Mouse (Mus musculus): Measurements from ENCODE around the gene Nrap. TPM values are rescaled to one million over a fixed set of nuclear protein-coding genes. Genes with fewer than 3 reads are reported as not detected.

The Nrap gene
- polyA plus RNA-seq, 1 experiment, result 1.7 TPM

GRCm38 (mm10) chr19:56292335-56292734 is 97.5 kb downstream of the Nrap start:
- H3K27me3 ChIP-seq (ENCODE audit: control insufficient read depth, insufficient read depth, low read length), result no peaks in the 10 kb centered on the region
- no peaks in the 10 kb centered on the region for H3K36me3 ChIP-seq (ENCODE audit: control insufficient read depth, insufficient read depth, low read length)
- H3K4me1 ChIP-seq (ENCODE audit: control insufficient read depth, insufficient read depth, insufficient read length, low read length), result 0 out of 2 replicates have a peak, but pooled peaks cover 2% of the 10 kb centered on the region
- TF ChIP-seq CTCF (IDR thresholded peaks at IDR 0.05; ENCODE audit: extremely low read depth, insufficient read length, insufficient replicate concordance, low read depth, low read length), result peak; percentile 10; the same call in 1 of the 2 replicates
- no peak for TF ChIP-seq POLR2A (IDR thresholded peaks at IDR 0.05; ENCODE audit: low read depth, low read length)
- WGBS, result 73% methylated on average over 9 of the region's 9 CpGs
- no peak overlapping the region for H3K27ac ChIP-seq (ENCODE audit: insufficient read depth, low read depth, low read length)
- H3K4me3 ChIP-seq (ENCODE audit: low read depth, low read length), result no peak overlapping the region

- no peaks in the 10 kb centered on the region for H3K27me3 ChIP-seq (ENCODE audit: control insufficient read depth, insufficient read depth, low read length)
- H3K27ac ChIP-seq (ENCODE audit: insufficient read depth, low read depth, low read length), result no peak overlapping the region
- H3K4me3 ChIP-seq (ENCODE audit: low read depth, low read length), result no peak overlapping the region
- H3K4me1 ChIP-seq (ENCODE audit: control insufficient read depth, insufficient read depth, insufficient read length, low read length), result 0 out of 2 replicates have a peak, but pooled peaks cover 2% of the 10 kb centered on the region
- WGBS, result 20% methylated on average over 6 of the region's 6 CpGs
- TF ChIP-seq POLR2A (IDR thresholded peaks at IDR 0.05; ENCODE audit: low read depth, low read length) (no peak), CTCF (IDR thresholded peaks at IDR 0.05; ENCODE audit: extremely low read depth, insufficient read length, insufficient replicate concordance, low read depth, low read length) (no peak)
- H3K36me3 ChIP-seq (ENCODE audit: control insufficient read depth, insufficient read depth, low read length), result no peaks in the 10 kb centered on the region
These were observed 97.9 kb downstream of the Nrap start for GRCm38 (mm10) chr19:56291898-56292297.

- Histone ChIP-seq H3K4me1 (ENCODE audit: control insufficient read depth, insufficient read depth, insufficient read length, low read length) (no peaks in the 10 kb centered on the region), H3K4me3 (ENCODE audit: low read depth, low read length) (no peak overlapping the region), H3K27ac (ENCODE audit: insufficient read depth, low read depth, low read length) (no peak overlapping the region), H3K27me3 (ENCODE audit: control insufficient read depth, insufficient read depth, low read length) (no peaks in the 10 kb centered on the region), H3K36me3 (ENCODE audit: control insufficient read depth, insufficient read depth, low read length) (no peaks in the 10 kb centered on the region)
- WGBS, result 83% methylated on average over 8 of the region's 8 CpGs
- TF ChIP-seq POLR2A (IDR thresholded peaks at IDR 0.05; ENCODE audit: low read depth, low read length) (no peak), CTCF (IDR thresholded peaks at IDR 0.05; ENCODE audit: extremely low read depth, insufficient read length, insufficient replicate concordance, low read depth, low read length) (no peak)
These were observed 100.2 kb downstream of the Nrap start for GRCm38 (mm10) chr19:56289642-56290041.

- 49% methylated on average over 4 of the region's 4 CpGs for WGBS
- TF ChIP-seq POLR2A (IDR thresholded peaks at IDR 0.05; ENCODE audit: low read depth, low read length) (no peak), CTCF (IDR thresholded peaks at IDR 0.05; ENCODE audit: extremely low read depth, insufficient read length, insufficient replicate concordance, low read depth, low read length) (no peak)
- H3K4me1 ChIP-seq (ENCODE audit: control insufficient read depth, insufficient read depth, insufficient read length, low read length), result no peaks in the 10 kb centered on the region
- H3K27me3 ChIP-seq (ENCODE audit: control insufficient read depth, insufficient read depth, low read length), result no peaks in the 10 kb centered on the region
- no peaks in the 10 kb centered on the region for H3K36me3 ChIP-seq (ENCODE audit: control insufficient read depth, insufficient read depth, low read length)
- no peak overlapping the region for H3K4me3 ChIP-seq (ENCODE audit: low read depth, low read length)
- H3K27ac ChIP-seq (ENCODE audit: insufficient read depth, low read depth, low read length), result no peak overlapping the region
These were observed 101.4 kb downstream of the Nrap start for GRCm38 (mm10) chr19:56288436-56288835.

- TF ChIP-seq CTCF (IDR thresholded peaks at IDR 0.05; ENCODE audit: extremely low read depth, insufficient read length, insufficient replicate concordance, low read depth, low read length) (no peak), POLR2A (IDR thresholded peaks at IDR 0.05; ENCODE audit: low read depth, low read length) (no peak)
- 36% methylated on average over 15 of the region's 15 CpGs for WGBS
- Histone ChIP-seq H3K4me3 (ENCODE audit: low read depth, low read length) (no peak overlapping the region), H3K4me1 (ENCODE audit: control insufficient read depth, insufficient read depth, insufficient read length, low read length) (no peaks in the 10 kb centered on the region), H3K27ac (ENCODE audit: insufficient read depth, low read depth, low read length) (no peak overlapping the region), H3K36me3 (ENCODE audit: control insufficient read depth, insufficient read depth, low read length) (no peaks in the 10 kb centered on the region), H3K27me3 (ENCODE audit: control insufficient read depth, insufficient read depth, low read length) (no peaks in the 10 kb centered on the region)
These were observed 102.1 kb downstream of the Nrap start for GRCm38 (mm10) chr19:56287580-56288367.

- TF ChIP-seq CTCF (IDR thresholded peaks at IDR 0.05; ENCODE audit: extremely low read depth, insufficient read length, insufficient replicate concordance, low read depth, low read length), result no peak
- TF ChIP-seq POLR2A (IDR thresholded peaks at IDR 0.05; ENCODE audit: low read depth, low read length), result no peak
- Histone ChIP-seq H3K4me3 (ENCODE audit: low read depth, low read length) (no peak within 1 kb of the TSS), H3K36me3 (ENCODE audit: control insufficient read depth, insufficient read depth, low read length) (no peaks in the 10 kb centered on the region), H3K27me3 (ENCODE audit: control insufficient read depth, insufficient read depth, low read length) (no peaks in the 10 kb centered on the region), H3K4me1 (ENCODE audit: control insufficient read depth, insufficient read depth, insufficient read length, low read length) (no peaks in the 10 kb centered on the region), H3K27ac (ENCODE audit: insufficient read depth, low read depth, low read length) (no peak within 1 kb of the TSS)
- WGBS, result 32% methylated on average over 7 of the region's 7 CpGs
These were observed 103.0 kb downstream of the Nrap start, which contains the start of gene Habp2 for GRCm38 (mm10) chr19:56286866-56287265. Habp2 (plus strand) TSS chr19:56287137.

- 83% methylated on average over 4 of the region's 4 CpGs for WGBS
- Histone ChIP-seq H3K4me3 (ENCODE audit: low read depth, low read length) (no peak overlapping the region), H3K27me3 (ENCODE audit: control insufficient read depth, insufficient read depth, low read length) (no peaks in the 10 kb centered on the region), H3K36me3 (ENCODE audit: control insufficient read depth, insufficient read depth, low read length) (no peaks in the 10 kb centered on the region), H3K27ac (ENCODE audit: insufficient read depth, low read depth, low read length) (no peak overlapping the region), H3K4me1 (ENCODE audit: control insufficient read depth, insufficient read depth, insufficient read length, low read length) (no peaks in the 10 kb centered on the region)
- TF ChIP-seq POLR2A (IDR thresholded peaks at IDR 0.05; ENCODE audit: low read depth, low read length) (no peak), CTCF (IDR thresholded peaks at IDR 0.05; ENCODE audit: extremely low read depth, insufficient read length, insufficient replicate concordance, low read depth, low read length) (no peak)
These were observed 104.6 kb downstream of the Nrap start for GRCm38 (mm10) chr19:56285222-56285621.
